Mouse (Mus musculus) Patski (cell line): Measurements from ENCODE around the gene Rin3. TPM values are rescaled to one million over a fixed set of nuclear protein-coding genes. Genes with fewer than 3 reads are reported as not detected.

Experiments used
- ATAC-seq: fragments of 100-300 bp; one replicate; pipeline ENCODE4 v1.8.0; 2021
- CTCF ChIA-PET: fragments of 350-600 bp; sonication (Branson Sonifier 250); formaldehyde crosslinking; loops from one replicate; lab custom pipeline; 2022; ENCODE audit warnings: inconsistent platforms; lab: Charles Lee
- POLR2A ChIA-PET: fragments of 350-600 bp; sonication (Branson Sonifier 250); formaldehyde crosslinking; loops from one replicate; lab custom pipeline; 2022; ENCODE audit warnings: antibody characterized with exemption, inconsistent platforms; lab: Charles Lee
- DNase-seq: peaks from one replicate; pipeline ENCODE4 v3.0.0-alpha.2; 2011; ENCODE audit warnings: low read depth, low spot score
- H3K27me3 ChIP-seq: fragments of 371-371 bp; one replicate; pipeline ENCODE4 v1.5.1; 2021
- CTCF ChIP-seq: fragments of 100-300 bp; IDR thresholded peaks from one replicate; pipeline ENCODE4 v1.5.1; 2021
- in situ Hi-C: fragments of 300-500 bp; cut with MboI; formaldehyde crosslinking; loops from 3 replicates; pipeline ENCODE4 v1.11.1; 2018; ENCODE audit warnings: low pct_unique_long_range_greater_than_20kb, mixed read lengths
- polyA plus RNA-seq: library from polyadenylated mRNA; unstranded; gene quantifications from one replicate; pipeline ENCODE4 v1.2.3, GENCODE M21; 2021

Rin3 gene
- polyA plus RNA-seq, 1 experiment from 2014 or later, result 31.6 TPM

DNA sequence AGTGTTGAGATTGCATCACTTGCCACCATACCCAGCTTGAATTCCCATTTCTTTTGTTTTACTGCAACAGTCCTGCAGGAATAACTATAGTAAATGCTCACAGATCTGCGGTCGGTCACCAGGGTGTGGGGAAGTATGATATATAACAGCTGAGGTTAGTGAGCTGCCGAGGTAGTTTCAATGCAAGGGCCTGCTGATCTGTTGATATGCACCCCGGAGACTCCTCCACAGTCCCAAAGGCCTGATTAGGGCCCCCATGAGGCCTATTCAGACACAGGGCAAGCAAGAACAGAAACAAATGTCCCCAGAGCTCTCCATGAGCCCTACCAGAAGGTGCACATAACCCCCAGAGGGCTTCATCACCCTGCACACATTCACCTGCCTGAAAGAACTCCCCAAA, 147.4 kb downstream of the Rin3 start:
- in situ Hi-C loops, result no loop called here
- CTCF ChIA-PET, result interaction anchor here (2.0 kb wide), 1 partner anchor 32 kb away, joined by 5 read pairs; no protein-coding TSS in a partner anchor
- no peak for TF ChIP-seq CTCF
- DNase-seq, result no peak
- POLR2A ChIA-PET, result no interaction called here
- H3K27me3 ChIP-seq, result no peaks in the 10 kb centered on the region
- ATAC-seq, result no peak

DNA sequence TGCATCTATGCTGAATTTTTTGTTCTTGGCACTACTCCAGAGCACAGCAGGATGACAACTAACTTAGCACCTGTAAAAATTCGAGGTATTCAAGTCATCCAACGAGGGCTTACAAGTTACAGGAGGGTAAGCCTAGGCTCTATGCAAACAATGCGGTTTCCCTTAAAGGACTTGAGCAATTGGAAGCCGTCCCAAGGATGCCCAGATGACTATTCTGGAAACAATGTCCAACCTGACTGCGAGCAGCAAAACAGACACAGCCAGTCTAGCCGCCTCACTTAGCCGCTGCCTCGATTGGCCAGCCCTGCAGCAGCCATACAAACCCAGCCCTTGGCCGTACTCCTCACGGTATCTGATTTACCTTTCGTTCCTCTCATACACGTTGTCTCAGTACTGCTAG, 149.4 kb downstream of the Rin3 start:
- ChIA-PET POLR2A (interaction anchor here (2.0 kb wide), 1 partner anchor 10 kb away, joined by 5 read pairs; no protein-coding TSS in a partner anchor), CTCF (interaction anchor here (1.0 to 2.0 kb wide), 2 partner anchors 30 to 40 kb away, joined by 3 to 5 read pairs; no protein-coding TSS in a partner anchor)
- in situ Hi-C loops, result no loop called here
- no peak for TF ChIP-seq CTCF
- DNase-seq (peak; percentile 74), ATAC-seq (peak; percentile 86)
- no peaks in the 10 kb centered on the region for H3K27me3 ChIP-seq

DNA sequence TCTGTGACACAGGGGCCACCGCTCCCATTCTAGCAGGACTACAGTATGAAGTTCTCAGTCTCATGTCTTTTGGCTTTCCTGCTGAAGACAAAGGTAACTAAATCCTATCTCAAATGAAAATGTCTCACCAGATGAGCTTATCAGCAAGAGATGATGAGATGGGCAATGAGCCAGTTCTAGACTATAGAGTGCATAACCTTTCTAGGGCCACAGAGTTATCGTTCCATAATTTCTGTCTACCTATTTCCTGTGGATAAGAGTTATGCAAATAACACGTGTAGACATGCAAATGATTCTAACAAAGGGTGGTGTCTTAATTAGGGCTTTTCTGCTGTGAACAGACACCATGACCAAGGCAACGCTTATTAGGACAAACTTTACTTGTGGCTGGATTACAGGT, 151.3 kb downstream of the Rin3 start:
- ATAC-seq, result no peak
- H3K27me3 ChIP-seq, result no peaks in the 10 kb centered on the region
- POLR2A ChIA-PET, result no interaction called here
- in situ Hi-C loops, result no loop called here
- TF ChIP-seq CTCF, result no peak
- CTCF ChIA-PET, result interaction anchor here (0.8 to 1.3 kb wide), 3 partner anchors 12 to 42 kb away, joined by 3 to 4 read pairs (median 4); no protein-coding TSS in a partner anchor
- DNase-seq, result no peak

DNA sequence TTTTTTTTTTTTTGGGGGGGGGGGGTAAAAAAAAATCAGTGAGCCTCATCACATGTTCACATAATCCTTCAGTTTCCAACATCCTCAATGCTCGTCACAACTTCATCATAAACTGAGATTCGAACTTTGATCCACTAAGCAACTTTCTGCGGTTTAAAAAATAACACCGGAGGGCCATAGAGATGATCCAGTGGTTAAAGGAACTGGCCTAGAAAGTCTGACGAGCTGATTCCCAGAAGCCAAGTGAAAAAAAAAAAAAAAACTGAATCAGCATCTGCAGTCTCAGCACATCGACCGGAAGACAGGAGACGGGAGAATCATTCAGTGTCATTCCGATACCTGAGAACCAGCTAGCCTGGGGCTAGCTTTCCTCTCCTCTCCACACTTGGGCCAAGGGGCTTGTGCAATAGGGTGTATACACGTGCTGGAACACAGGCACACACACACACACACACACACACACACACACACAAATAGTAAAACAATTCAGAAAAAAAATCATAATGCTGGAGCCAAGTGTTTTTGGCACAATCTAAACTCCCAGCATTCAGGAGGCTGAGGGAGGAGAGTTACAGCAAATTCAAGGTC, 154.2 kb downstream of the Rin3 start:
- DNase-seq, result no peak
- CTCF ChIA-PET, result interaction anchor here (1.1 kb wide), 1 partner anchor 44 kb away, joined by 3 read pairs; no protein-coding TSS in a partner anchor
- TF ChIP-seq CTCF, result no peak
- in situ Hi-C loops, result no loop called here
- no peaks in the 10 kb centered on the region for H3K27me3 ChIP-seq
- POLR2A ChIA-PET, result no interaction called here
- ATAC-seq, result no peak

DNA sequence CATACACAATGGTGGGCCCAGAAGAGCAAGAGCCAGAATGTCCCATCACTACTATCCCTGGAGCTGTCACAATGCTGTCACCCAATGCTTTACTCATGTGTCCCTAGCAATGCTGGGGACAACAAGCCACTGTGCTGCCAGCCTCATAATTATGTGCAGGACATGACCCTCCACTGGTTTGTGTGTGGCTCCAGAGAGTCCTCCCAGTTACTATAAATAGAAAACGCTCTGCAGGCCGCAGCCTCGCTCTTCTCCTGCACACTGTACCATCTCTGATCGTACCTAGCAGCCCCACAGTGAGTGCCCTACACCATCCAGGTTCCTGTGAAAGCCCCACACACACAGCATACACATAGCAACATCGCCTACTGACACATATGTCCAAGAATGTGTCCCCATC, 155.1 kb downstream of the Rin3 start:
- TF ChIP-seq CTCF, result no peak
- ChIA-PET CTCF (no interaction called here), POLR2A (no interaction called here)
- in situ Hi-C loops, result no loop called here
- no peaks in the 10 kb centered on the region for H3K27me3 ChIP-seq
- DNase-seq (no peak), ATAC-seq (no peak)

DNA sequence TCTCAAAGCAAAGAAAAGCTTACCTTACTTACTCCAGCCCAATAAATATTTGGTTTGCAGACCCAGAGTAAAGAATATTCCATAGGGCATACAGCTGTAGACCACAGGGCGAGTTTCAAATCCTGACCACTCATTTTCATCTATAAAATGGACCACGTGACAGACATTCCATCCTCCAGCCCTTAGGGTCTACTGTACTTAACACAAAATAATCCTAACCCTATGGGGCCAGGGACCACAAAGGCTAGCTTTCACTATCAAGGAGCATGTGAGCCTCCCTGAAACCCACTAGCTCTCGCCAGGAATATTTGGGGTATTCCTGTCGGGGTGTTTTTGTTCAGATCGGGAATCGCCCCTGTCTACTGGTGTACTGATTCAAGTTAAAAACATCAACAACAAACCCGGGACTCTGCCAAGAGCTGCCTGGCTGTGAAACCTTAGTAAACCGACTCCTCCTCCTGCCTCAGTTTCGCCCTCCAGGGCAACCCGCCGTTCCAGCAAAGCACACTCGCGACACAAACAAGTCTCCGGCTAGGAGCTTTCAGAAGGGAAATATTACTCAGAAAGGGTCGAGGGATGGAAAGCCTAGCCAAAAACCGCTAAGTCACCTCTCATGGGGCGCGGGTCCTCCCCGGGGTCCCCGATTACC, 156.3 kb downstream of the Rin3 start:
- no peak for TF ChIP-seq CTCF
- ChIA-PET POLR2A (interaction anchor here (0.8 to 1.5 kb wide), 6 partner anchors 14 to 47 kb away, joined by 3 to 6 read pairs (median 3); no protein-coding TSS in a partner anchor), CTCF (interaction anchor here (0.9 to 3.0 kb wide), 6 partner anchors 11 to 52 kb away, joined by 3 to 18 read pairs (median 6); no protein-coding TSS in a partner anchor)
- DNase-seq, result no peak
- peak; percentile 28 for ATAC-seq
- in situ Hi-C loops, result no loop called here
- H3K27me3 ChIP-seq, result no peaks in the 10 kb centered on the region

DNA sequence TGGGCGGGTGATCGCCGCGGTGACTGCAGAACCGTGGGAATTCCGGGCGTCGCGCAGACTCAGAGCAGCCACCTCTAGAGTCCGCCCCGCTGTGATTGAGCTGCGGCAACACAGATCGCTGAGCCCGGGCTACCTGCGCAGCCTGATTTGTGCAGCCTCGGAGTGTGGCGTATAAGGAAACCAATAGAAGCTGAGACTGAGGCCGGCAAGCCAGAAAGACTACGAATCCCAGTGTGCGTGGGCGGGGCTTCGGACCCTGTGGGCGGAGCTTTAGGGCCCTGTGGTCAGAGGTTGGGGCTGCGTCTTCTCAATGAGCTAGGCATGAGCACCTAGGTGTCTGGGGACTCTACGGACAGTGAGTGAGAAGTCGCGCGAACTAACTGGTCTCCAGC, 156.8 kb downstream of the Rin3 start, which contains the start of gene Lgmn:
Lgmn (minus strand) TSS at position 182 of the 392 bp plus-strand sequence.
- ATAC-seq (peak; percentile 99), DNase-seq (peak; percentile 66)
- TF ChIP-seq CTCF, result no peak
- ChIA-PET CTCF (interaction anchor here (0.9 to 3.0 kb wide), 6 partner anchors 10 to 53 kb away, joined by 3 to 18 read pairs (median 6); no protein-coding TSS in a partner anchor), POLR2A (interaction anchor here (0.8 to 1.5 kb wide), 6 partner anchors 13 to 47 kb away, joined by 3 to 6 read pairs (median 3); no protein-coding TSS in a partner anchor)
- H3K27me3 ChIP-seq, result no peaks in the 10 kb centered on the region
- in situ Hi-C loops, result no loop called here

Other genes with a start within 250 kb of the Rin3 start
- gene Slc24a4, start 154.3 kb upstream of the Rin3 start, polyA plus RNA-seq, result not detected
- 436 TPM for gene Lgmn, start 156.8 kb downstream of the Rin3 start, polyA plus RNA-seq
- gene Golga5, start 186.1 kb downstream of the Rin3 start, polyA plus RNA-seq, result 35.5 TPM